Mouse (Mus musculus): Measurements from ENCODE around the gene Gtpbp2. TPM values are rescaled to one million over a fixed set of nuclear protein-coding genes. Genes with fewer than 3 reads are reported as not detected.

The Gtpbp2 gene
- polyA plus RNA-seq, 1 experiment from 2014 or later = 30.1 TPM

DNA sequence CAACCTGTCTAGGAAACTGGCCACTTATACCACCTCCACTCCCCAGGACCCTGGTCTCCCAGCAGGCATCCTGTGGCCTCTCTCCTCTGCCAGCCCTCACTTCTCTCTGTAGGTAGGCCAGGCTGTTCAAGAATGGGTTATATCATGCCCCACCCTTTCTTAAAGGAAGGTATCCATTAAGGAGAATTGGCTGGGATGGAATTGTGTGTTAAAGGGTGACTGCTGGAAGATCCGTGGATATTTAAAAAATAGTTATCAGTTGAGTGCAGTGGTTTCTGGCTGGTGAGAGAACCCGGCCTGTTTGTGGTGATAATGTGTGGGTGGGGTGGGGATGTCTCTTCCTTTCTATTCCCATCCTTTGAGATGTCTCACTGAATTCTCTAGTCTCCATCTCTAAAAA, 1.6 kb upstream of the Gtpbp2 start:
- Histone ChIP-seq H3K27ac (replicated peaks; ENCODE audit: low read depth, low read length) (no peak overlapping the region), H3K4me3 (ENCODE audit: low read depth, low read length) (no peak overlapping the region)
- no peak for DNase-seq (ENCODE audit: low spot score)

DNA sequence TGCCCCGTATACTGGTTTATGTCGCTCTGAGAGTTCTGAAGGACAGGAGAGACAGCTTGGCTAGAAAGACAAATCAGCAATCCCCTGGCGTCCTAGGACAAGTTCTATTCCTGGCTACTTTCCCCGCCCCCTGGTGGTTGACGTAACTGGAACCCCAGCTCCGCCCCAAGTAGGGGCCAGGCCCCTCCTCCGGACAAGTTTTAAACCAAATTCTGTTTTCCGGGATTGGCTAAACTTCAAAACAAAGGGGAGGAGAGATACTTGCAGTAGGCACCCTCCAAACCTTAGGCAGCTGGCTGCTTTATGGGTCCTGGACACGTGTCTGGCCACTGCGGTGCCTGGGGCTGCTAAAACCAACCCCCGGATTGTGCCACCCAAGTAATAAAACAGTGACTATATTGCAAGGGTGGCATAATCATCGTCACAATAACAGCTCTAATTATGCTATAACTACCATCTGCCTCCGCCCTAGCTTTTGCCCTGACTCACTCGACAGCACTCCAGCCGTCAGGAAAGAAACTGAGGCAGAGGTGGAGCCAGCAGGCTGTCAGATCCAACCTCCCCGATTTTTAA, 656 bp upstream of the Gtpbp2 start:
- Histone ChIP-seq H3K4me2 (ENCODE audit: low read depth, severe bottlenecking) (peak overlapping the region; percentile 76), H3K4me3 (ENCODE audit: low read depth, low read length) (peak overlapping the region; percentile 77), H3K4me1 (ENCODE audit: control insufficient read depth, insufficient read depth, low read length) (peaks cover 4% of the 10 kb centered on the region; the same call in 1 of the 2 replicates), H3K27ac (replicated peaks; ENCODE audit: low read depth, low read length) (peak overlapping the region; percentile 62; the same call in 1 of the 2 replicates), H3K9ac (ENCODE audit: low read length) (peak overlapping the region; percentile 79), H3K9me3 (ENCODE audit: control insufficient read depth, low read length) (no peaks in the 10 kb centered on the region), H3K36me3 (ENCODE audit: control insufficient read depth, insufficient read depth, low read length) (peaks cover 8% of the 10 kb centered on the region), H3K27me3 (ENCODE audit: control insufficient read depth, insufficient read depth, low read length) (no peaks in the 10 kb centered on the region)
- peak; percentile 77 for ATAC-seq (ENCODE audit: insufficient number of reproducible peaks, low FRiP score, low TSS enrichment, low read depth)
- peak; percentile 92 for DNase-seq (ENCODE audit: low spot score)
- under 1% methylated on average over 16 of the region's 16 CpGs for WGBS

More for the DNA sequence above, 1.6 kb upstream of the Gtpbp2 start:
- Histone ChIP-seq H3K27me3 (ENCODE audit: control insufficient read depth, insufficient read depth, low read length) (no peaks in the 10 kb centered on the region), H3K4me2 (ENCODE audit: low read depth, severe bottlenecking) (no peak overlapping the region), H3K9ac (ENCODE audit: low read length) (no peak overlapping the region), H3K4me1 (ENCODE audit: control insufficient read depth, insufficient read depth, low read length) (peaks cover 4% of the 10 kb centered on the region; the same call in 1 of the 2 replicates), H3K9me3 (ENCODE audit: control insufficient read depth, low read length) (no peaks in the 10 kb centered on the region), H3K36me3 (ENCODE audit: control insufficient read depth, insufficient read depth, low read length) (no peaks in the 10 kb centered on the region)
- ATAC-seq (ENCODE audit: insufficient number of reproducible peaks, low FRiP score, low TSS enrichment, low read depth) = no peak
- WGBS = 61% methylated on average over 2 of the region's 2 CpGs

DNA sequence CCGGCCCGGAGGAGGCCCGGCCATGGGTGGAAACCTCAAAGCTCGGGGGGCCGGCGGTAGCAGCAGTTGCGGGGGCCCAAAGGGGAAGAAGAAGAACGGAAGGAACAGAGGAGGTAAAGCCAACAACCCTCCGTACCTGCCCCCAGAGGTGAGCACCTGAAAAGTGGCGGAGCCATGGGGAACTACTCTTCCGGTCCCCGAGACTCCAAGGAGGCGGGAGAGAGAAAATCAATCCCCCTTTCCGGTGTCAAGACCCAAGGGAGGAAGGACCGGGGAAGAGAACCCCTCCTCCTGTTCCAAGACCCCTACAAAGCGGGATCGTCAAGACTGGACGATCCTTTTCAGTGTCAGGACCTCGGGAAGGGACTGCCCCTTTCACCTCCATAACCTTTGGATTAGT, 347 bp downstream of the Gtpbp2 start:
- DNase-seq (ENCODE audit: low spot score) (peak; percentile 69), ATAC-seq (ENCODE audit: insufficient number of reproducible peaks, low FRiP score, low TSS enrichment, low read depth) (peak; percentile 23; the same call in 1 of the 2 replicates)
- H3K4me1 ChIP-seq (ENCODE audit: control insufficient read depth, insufficient read depth, low read length) = peaks cover 4% of the 10 kb centered on the region; the same call in 1 of the 2 replicates
- 1% methylated on average over 19 of the region's 19 CpGs for WGBS
- peak overlapping the region; percentile 42 for H3K27ac ChIP-seq (replicated peaks; ENCODE audit: low read depth, low read length)
- H3K4me3 ChIP-seq (ENCODE audit: low read depth, low read length) = peak overlapping the region; percentile 77
- H3K4me2 ChIP-seq (ENCODE audit: low read depth, severe bottlenecking) = peak overlapping the region; percentile 76
- peak overlapping the region; percentile 79 for H3K9ac ChIP-seq (ENCODE audit: low read length)
- peaks cover 18% of the 10 kb centered on the region for H3K36me3 ChIP-seq (ENCODE audit: control insufficient read depth, insufficient read depth, low read length)
- no peaks in the 10 kb centered on the region for H3K27me3 ChIP-seq (ENCODE audit: control insufficient read depth, insufficient read depth, low read length)
- H3K9me3 ChIP-seq (ENCODE audit: control insufficient read depth, low read length) = no peaks in the 10 kb centered on the region

DNA sequence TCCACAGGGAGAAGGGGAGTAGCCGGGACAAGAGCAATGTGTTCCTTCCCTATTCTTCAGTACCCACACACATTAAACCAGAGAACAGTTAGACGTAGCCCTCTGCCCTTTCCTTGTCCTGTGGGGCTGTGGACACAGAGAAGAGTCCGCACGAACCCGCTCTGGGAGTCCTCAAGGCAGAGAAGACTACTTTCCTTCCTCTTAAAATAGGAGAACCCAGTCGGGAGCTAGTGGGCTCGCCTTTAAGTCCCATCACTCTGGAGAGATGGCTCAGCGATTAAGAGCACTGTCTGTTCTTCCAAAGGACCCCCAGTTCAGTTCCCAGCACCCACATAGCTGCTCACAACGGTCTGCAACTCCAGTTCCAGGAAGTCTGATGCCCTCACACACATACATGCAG, 878 bp downstream of the Gtpbp2 start:
- H3K9ac ChIP-seq (ENCODE audit: low read length) = peak overlapping the region; percentile 79
- no peak for DNase-seq (ENCODE audit: low spot score)
- H3K36me3 ChIP-seq (ENCODE audit: control insufficient read depth, insufficient read depth, low read length) = peaks cover 23% of the 10 kb centered on the region
- H3K4me2 ChIP-seq (ENCODE audit: low read depth, severe bottlenecking) = peak overlapping the region; percentile 76
- H3K4me1 ChIP-seq (ENCODE audit: control insufficient read depth, insufficient read depth, low read length) = peaks cover 4% of the 10 kb centered on the region; the same call in 1 of the 2 replicates
- H3K9me3 ChIP-seq (ENCODE audit: control insufficient read depth, low read length) = no peaks in the 10 kb centered on the region
- no peaks in the 10 kb centered on the region for H3K27me3 ChIP-seq (ENCODE audit: control insufficient read depth, insufficient read depth, low read length)
- no peak for ATAC-seq (ENCODE audit: insufficient number of reproducible peaks, low FRiP score, low TSS enrichment, low read depth)
- H3K4me3 ChIP-seq (ENCODE audit: low read depth, low read length) = peak overlapping the region; percentile 77
- no peak overlapping the region for H3K27ac ChIP-seq (replicated peaks; ENCODE audit: low read depth, low read length)
- 50% methylated on average over 9 of the region's 9 CpGs for WGBS

DNA sequence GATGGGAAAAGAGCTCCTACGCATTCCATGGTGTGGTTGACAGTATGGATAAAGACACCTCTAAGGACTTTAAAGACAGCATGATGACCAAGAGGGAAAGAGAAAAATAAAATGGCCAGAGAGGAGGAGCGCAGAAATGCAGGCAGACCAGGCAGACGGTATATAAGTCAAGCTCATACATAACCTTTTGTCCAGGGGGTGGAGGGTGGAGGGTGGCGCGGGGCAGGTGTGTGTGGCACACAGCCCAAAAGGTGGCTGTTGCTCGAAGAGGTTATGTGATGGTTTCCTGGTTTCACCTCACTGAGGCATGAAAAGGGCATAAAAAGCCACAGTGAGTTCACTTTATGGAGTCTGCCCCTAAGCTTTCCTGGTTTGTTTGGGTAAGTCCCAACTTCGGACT, 1.7 kb downstream of the Gtpbp2 start:
- H3K4me2 ChIP-seq (ENCODE audit: low read depth, severe bottlenecking) = no peak overlapping the region
- WGBS = 94% methylated on average over 7 of the region's 7 CpGs
- no peaks in the 10 kb centered on the region for H3K9me3 ChIP-seq (ENCODE audit: control insufficient read depth, low read length)
- peaks cover 27% of the 10 kb centered on the region for H3K36me3 ChIP-seq (ENCODE audit: control insufficient read depth, insufficient read depth, low read length)
- no peak for ATAC-seq (ENCODE audit: insufficient number of reproducible peaks, low FRiP score, low TSS enrichment, low read depth)
- H3K4me3 ChIP-seq (ENCODE audit: low read depth, low read length) = no peak overlapping the region
- H3K27me3 ChIP-seq (ENCODE audit: control insufficient read depth, insufficient read depth, low read length) = no peaks in the 10 kb centered on the region
- DNase-seq (ENCODE audit: low spot score) = no peak
- H3K9ac ChIP-seq (ENCODE audit: low read length) = no peak overlapping the region
- peaks cover 4% of the 10 kb centered on the region; the same call in 1 of the 2 replicates for H3K4me1 ChIP-seq (ENCODE audit: control insufficient read depth, insufficient read depth, low read length)
- no peak overlapping the region for H3K27ac ChIP-seq (replicated peaks; ENCODE audit: low read depth, low read length)

DNA sequence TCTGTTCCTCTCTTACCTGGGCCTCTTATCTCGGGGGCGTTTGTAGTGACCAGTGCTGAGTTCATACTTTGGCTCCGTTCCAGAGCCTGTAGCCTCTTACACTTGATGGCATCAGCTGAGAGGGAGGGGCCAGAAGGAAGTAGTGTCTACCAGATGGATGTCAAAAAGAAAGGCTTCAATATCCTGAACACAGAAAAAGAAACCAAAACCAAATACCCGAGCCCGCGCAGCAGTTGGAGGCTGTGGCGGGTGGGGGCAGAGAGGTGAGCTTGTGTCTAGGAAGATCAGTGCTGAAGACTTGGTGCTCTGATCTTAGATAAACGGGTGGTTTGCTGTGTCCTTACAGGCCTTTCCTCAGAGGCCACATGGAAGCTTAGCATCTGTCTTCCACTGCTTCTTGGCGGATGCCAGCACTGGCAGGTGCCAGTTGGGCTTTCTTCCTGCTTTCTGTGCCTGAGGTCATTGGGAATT, 2.2 kb downstream of the Gtpbp2 start:
- Histone ChIP-seq H3K27me3 (ENCODE audit: control insufficient read depth, insufficient read depth, low read length) (no peaks in the 10 kb centered on the region), H3K36me3 (ENCODE audit: control insufficient read depth, insufficient read depth, low read length) (peaks cover 30% of the 10 kb centered on the region), H3K9ac (ENCODE audit: low read length) (no peak overlapping the region), H3K4me1 (ENCODE audit: control insufficient read depth, insufficient read depth, low read length) (peaks cover 4% of the 10 kb centered on the region; the same call in 1 of the 2 replicates), H3K4me3 (ENCODE audit: low read depth, low read length) (no peak overlapping the region), H3K4me2 (ENCODE audit: low read depth, severe bottlenecking) (no peak overlapping the region), H3K27ac (replicated peaks; ENCODE audit: low read depth, low read length) (no peak overlapping the region), H3K9me3 (ENCODE audit: control insufficient read depth, low read length) (no peaks in the 10 kb centered on the region)
- 86% methylated on average over 9 of the region's 9 CpGs for WGBS
- ATAC-seq (ENCODE audit: insufficient number of reproducible peaks, low FRiP score, low TSS enrichment, low read depth) = no peak
- no peak for DNase-seq (ENCODE audit: low spot score)

DNA sequence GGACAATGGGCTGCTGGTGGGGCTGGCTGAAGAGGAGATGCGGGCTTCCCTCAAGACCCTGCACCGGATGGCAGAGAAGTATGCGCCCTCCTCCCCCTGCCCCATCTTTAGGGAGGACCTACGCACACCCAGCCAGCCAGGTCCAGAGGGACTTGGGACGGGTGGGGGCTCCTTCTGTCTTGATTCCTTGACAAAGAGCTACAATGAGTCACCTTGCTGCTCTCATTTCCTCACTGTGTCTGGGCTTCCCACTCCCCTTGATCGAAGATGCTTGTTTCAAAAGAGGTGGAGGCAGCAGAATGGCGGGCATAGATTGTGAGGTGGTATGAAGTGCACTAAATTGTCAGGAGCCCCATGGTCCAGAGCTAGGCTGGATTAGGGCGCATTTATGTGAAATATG, 3.5 kb downstream of the Gtpbp2 start:
- no peak for ATAC-seq (ENCODE audit: insufficient number of reproducible peaks, low FRiP score, low TSS enrichment, low read depth)
- no peak overlapping the region for H3K27ac ChIP-seq (replicated peaks; ENCODE audit: low read depth, low read length)
- H3K36me3 ChIP-seq (ENCODE audit: control insufficient read depth, insufficient read depth, low read length) = peaks cover 36% of the 10 kb centered on the region
- no peaks in the 10 kb centered on the region for H3K9me3 ChIP-seq (ENCODE audit: control insufficient read depth, low read length)
- no peak for DNase-seq (ENCODE audit: low spot score)
- no peak overlapping the region for H3K4me3 ChIP-seq (ENCODE audit: low read depth, low read length)
- peaks cover 4% of the 10 kb centered on the region; the same call in 1 of the 2 replicates for H3K4me1 ChIP-seq (ENCODE audit: control insufficient read depth, insufficient read depth, low read length)
- H3K27me3 ChIP-seq (ENCODE audit: control insufficient read depth, insufficient read depth, low read length) = no peaks in the 10 kb centered on the region
- no peak overlapping the region for H3K9ac ChIP-seq (ENCODE audit: low read length)
- 95% methylated on average over 8 of the region's 8 CpGs for WGBS
- H3K4me2 ChIP-seq (ENCODE audit: low read depth, severe bottlenecking) = no peak overlapping the region

DNA sequence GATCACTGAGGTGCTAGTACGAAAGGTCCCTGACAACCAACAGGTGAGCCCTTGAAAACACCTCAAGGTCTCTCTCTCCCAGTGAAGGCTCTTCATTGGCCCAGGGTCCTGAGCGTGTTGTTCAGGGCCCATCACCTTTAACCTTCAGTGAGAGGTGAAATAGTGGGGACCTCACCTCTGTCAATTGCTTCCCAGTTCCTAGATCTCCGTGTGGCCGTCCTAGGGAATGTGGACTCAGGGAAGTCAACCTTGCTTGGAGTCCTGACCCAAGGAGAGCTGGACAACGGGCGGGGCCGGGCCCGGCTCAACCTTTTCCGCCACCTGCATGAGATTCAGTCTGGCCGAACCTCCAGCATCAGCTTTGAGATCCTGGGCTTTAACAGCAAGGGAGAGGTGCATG, 4.0 kb downstream of the Gtpbp2 start:
- H3K36me3 ChIP-seq (ENCODE audit: control insufficient read depth, insufficient read depth, low read length) = peaks cover 40% of the 10 kb centered on the region
- ATAC-seq (ENCODE audit: insufficient number of reproducible peaks, low FRiP score, low TSS enrichment, low read depth) (no peak), DNase-seq (ENCODE audit: low spot score) (no peak)
- no peak overlapping the region for H3K4me3 ChIP-seq (ENCODE audit: low read depth, low read length)
- peaks cover 1% of the 10 kb centered on the region; the same call in 1 of the 2 replicates for H3K4me1 ChIP-seq (ENCODE audit: control insufficient read depth, insufficient read depth, low read length)
- no peaks in the 10 kb centered on the region for H3K27me3 ChIP-seq (ENCODE audit: control insufficient read depth, insufficient read depth, low read length)
- H3K9me3 ChIP-seq (ENCODE audit: control insufficient read depth, low read length) = no peaks in the 10 kb centered on the region
- H3K4me2 ChIP-seq (ENCODE audit: low read depth, severe bottlenecking) = no peak overlapping the region
- no peak overlapping the region for H3K27ac ChIP-seq (replicated peaks; ENCODE audit: low read depth, low read length)
- no peak overlapping the region for H3K9ac ChIP-seq (ENCODE audit: low read length)
- 95% methylated on average over 10 of the region's 10 CpGs for WGBS

All from limb, embryonic 11.5 days (tissue).